Mouse (Mus musculus) adrenal gland, postnatal 4 days (tissue): Measurements from ENCODE around the gene D5Ertd579e. TPM values are rescaled to one million over a fixed set of nuclear protein-coding genes. Genes with fewer than 3 reads are reported as not detected.

ENCODE experiments used
- DNase-seq, 2 experiments: peaks; one replicate each; pipeline ENCODE4 v3.0.0; 2021 to 2022; ENCODE audit warnings: low spot score in 2 of 2, mixed read lengths in 2 of 2
- total RNA-seq, 2 experiments: library from RNA; stranded (reverse); gene quantifications; 2 replicates each; pipeline ENCODE4 v1.2.3; 2021

The D5Ertd579e gene
- total RNA-seq, 2 experiments from 2014 or later, result 55.2 to 62.3 TPM

DNA sequence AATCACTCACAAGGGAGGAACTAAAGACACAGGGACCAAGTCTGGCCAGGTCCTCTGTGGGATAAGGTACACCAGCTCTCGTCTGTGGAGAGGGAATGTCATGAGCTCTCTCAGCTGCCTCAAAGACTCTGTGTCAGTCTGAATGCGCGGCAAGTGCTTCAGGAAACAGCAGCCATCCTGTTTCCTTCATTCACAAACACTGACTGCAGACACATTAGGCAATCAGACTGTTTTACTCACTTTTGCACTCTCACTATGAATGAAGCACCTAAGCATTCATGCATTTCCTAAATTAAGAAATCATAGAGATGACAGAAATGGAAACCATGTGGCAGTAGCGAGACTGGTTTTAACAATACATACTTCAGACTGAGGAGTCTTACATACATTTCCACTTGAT, 77.5 kb downstream of the D5Ertd579e start:
- no peak for DNase-seq

DNA sequence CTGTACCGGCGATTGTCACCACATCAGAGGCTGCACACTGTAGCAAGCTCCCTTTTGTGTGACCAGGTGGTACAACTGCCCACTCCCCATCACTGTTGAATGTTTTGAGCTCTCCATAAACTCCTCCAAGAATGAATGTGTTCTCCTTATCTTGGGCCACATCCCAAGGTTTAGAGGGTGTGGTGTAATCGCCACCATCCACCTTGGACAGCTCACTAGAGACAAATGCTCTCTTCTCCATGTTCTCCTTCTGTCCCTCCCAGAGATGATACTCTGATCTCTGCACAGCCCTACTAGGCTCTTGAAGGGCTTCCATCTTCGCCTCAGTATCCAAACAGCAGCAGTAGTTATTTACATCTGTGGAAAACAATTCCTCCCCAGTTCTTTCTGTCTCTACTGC, 81.7 kb downstream of the D5Ertd579e start:
- no peak for DNase-seq

GRCm38 (mm10) chr5:36608939-36609499, 86.8 kb downstream of the D5Ertd579e start:
- DNase-seq, result no peak

DNA sequence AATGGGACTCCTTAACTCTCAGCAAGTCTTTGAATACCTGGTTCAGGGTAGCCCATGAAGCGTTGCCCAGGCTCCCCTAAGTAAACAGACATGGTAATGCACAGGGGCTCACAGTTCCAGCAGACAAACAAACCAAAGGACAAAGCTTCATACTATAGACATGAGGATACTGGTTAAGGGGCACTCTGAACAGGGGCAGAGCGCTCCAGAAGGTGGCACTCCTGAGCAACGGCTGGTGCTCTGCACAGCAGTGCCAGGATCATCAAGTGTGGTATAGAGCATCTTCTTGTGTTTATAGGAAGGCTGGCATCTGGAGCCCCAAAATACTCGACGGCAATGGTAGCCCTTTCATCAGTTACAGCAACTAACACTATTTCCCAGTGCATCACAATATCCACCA, 92.8 kb downstream of the D5Ertd579e start:
- DNase-seq, result no peak

DNA sequence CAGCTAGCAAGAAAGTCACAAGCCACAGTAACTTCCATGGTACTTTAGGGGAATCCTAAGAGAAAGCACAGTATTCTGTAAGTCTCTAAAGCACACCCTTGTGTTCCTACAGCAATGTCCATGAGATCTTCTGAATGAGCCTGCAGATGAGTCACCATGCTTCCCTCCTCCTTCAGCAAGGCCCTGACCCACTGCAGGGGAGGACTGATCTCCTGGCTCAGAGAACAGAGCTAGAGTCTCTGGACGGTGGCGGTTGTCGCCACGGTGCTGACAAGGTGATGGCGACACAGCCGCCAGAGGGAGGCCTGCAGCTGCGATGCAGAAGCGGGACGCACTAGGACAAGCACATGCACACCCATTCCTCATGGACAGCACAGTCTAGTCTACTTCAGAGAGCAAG, 93.8 kb downstream of the D5Ertd579e start:
- no peak for DNase-seq

DNA sequence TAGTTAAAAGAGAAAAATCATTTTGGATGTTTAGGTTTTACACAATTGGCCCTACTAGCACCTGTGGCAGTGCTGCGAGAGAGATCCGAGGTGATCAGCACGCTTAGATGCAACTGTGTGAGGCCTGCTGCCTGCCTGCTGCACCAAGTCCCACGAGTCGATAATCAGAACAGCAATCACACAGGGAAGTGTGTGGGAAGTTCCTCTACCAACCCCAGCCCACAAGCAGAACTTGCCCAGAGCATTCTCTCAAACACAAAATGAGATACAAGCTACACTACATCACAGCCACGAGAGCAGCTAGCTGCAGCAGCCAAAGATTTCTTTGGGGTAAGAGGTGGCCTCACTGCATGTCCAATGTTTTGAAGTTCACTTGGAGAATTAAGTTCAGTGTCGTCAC, 94.3 kb downstream of the D5Ertd579e start:
- no peak for DNase-seq

GRCm38 (mm10) chr5:36598883-36599282, 96.9 kb downstream of the D5Ertd579e start:
- DNase-seq, result no peak

DNA sequence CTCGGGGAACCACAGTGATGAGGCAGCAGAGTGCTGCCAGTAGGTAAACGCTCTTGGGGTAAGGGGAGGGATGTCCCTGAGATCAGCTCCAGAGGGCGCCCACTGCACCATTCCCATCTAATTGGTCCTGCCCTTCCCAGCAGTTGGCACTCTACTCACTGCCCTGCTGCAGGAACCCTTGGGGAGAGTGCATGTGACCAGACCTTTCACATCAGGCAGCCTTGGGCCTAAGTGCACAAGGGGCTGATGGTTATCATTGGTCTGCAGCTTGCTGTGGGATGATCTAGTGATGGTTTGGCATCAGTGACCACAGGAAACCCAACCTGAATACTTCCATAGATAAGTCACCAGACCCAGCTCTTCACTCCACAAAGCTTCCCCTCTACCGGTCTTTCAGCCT, 98.2 kb downstream of the D5Ertd579e start:
- no peak for DNase-seq

DNA sequence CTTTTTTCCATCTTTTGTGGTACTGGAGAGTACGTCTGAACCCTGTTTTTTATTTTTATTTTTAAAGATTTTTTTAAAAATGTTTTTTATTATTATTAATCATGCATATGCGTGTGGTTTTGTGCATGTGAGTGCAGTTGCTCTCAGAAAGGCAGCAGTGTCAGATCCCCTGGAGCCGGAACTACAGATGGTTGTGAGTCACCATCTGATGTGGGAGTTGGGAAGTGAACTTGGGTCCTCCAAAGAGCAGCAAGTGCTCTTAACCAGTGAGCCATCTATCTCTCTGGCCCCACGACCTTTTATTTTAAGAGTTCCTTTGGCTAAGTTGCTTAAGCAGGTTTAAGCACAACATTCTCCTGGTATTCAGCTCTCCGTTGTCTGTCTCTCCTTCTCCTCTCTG, 99.6 kb downstream of the D5Ertd579e start:
- no peak for DNase-seq

GRCm38 (mm10) chr5:36595115-36595514, 100.7 kb downstream of the D5Ertd579e start:
- DNase-seq, result no peak

DNA sequence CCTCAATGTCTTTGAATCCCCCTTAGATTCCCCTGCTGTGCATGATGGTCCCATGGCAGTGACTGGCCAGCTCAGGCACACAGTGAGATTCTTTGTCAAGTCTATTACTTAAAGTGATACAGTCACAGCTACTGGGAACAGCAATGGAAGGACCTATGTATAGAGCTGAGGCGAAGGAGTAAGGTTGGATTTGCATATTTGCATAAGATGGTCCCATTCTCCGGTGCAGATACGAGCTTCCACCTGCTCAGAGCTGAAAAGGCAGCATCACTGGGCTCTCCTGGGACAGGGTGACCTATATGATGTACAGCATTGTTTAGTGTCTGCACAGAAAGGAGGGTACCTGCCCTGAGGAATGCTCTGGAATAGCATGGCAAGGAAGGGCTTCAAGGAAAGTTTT, 101.5 kb downstream of the D5Ertd579e start:
- DNase-seq, result no peak

GRCm38 (mm10) chr5:36593176-36593575, 102.6 kb downstream of the D5Ertd579e start, which contains the start of gene Tbc1d14:
Tbc1d14 (minus strand) TSS chr5:36593276.
- DNase-seq, result no peak

GRCm38 (mm10) chr5:36590499-36590920, 105.3 kb downstream of the D5Ertd579e start:
- no peak for DNase-seq

DNA sequence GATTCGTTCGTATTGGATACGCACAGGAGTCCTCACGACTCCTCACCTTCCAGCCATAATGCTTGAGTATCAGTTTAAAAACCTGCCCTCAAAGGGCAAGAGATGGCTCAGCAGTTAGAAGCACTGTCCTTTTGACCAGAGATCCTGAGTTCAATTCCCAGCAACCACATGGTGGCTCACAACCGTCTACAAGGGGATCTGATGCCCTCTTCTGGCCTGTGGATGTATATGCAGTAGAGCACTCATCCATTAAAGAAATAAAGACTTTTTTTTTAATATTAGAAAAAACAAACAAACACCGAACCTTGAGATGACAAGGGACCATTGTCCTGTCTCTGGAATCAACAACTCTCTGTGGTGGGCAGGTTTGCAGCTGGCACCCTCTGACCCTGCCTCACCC, 111.5 kb downstream of the D5Ertd579e start:
- no peak for DNase-seq

- DNase-seq, result peak; percentile 94 to 98
Measured at GRCm38 (mm10) chr5:36581924-36582642, 113.7 kb downstream of the D5Ertd579e start.

GRCm38 (mm10) chr5:36581259-36581923, 114.4 kb downstream of the D5Ertd579e start:
- no peak for DNase-seq

DNA sequence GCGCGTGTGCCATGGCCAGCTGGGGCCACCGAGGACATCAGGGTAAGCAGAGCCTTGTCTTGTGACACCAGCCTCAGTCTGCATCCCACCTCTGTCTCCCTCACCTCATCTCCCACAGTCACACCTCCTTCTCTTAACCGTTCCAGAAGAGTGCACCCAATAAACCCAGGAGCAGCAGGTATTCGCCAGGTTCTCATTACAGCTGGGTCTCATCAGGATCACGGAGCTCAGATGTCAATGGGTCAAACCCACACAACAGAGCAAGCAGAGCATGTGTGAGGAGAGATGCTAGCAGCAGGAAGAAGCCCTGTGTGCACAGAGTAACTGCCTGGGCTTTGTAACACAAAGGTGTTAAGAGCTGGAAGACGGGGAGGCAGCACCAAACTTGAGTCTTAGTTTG, 115.9 kb downstream of the D5Ertd579e start:
- no peak for DNase-seq

DNA sequence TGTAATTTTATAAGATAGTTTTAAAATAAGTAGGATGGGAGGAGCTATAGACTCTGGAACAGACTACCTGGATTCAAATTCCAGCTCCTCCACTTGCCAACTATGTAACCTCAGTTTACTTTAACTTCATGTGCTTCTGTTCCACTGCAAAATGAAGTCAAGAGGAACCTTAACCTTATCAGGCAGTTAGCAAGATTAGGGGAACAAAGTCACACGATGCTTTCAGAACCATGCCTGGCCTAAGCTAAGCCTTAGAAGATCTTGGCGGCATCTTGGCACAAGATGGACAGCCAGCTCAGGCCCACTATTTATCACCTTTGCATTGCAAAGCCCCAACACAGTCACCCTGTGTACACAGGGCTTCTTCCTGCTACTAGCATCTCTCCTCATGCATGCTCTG, 116.8 kb downstream of the D5Ertd579e start:
- DNase-seq, result no peak

DNA sequence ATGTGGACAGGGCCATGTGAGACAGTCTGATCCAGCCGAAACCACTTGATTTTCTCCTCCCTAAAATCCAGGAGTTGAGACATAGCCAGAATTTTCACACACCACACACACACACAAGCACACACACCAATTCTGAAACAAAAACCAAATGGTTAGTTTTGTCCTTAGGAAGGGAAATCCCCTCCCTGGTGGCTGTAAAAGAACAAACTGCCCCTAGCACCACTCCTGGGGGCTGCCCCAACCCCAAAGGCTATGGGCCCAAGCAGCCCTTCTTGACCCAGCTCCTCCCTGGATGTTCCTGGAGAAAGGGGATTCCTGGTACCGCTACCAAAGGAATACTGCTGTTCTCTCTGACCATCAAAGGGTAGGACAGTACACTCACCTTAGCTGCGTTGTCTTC, 119.4 kb downstream of the D5Ertd579e start:
- no peak for DNase-seq

- DNase-seq, result no peak
Measured at GRCm38 (mm10) chr5:36575745-36576144, 120.1 kb downstream of the D5Ertd579e start.

GRCm38 (mm10) chr5:36575227-36575626, 120.6 kb downstream of the D5Ertd579e start:
- no peak for DNase-seq

DNA sequence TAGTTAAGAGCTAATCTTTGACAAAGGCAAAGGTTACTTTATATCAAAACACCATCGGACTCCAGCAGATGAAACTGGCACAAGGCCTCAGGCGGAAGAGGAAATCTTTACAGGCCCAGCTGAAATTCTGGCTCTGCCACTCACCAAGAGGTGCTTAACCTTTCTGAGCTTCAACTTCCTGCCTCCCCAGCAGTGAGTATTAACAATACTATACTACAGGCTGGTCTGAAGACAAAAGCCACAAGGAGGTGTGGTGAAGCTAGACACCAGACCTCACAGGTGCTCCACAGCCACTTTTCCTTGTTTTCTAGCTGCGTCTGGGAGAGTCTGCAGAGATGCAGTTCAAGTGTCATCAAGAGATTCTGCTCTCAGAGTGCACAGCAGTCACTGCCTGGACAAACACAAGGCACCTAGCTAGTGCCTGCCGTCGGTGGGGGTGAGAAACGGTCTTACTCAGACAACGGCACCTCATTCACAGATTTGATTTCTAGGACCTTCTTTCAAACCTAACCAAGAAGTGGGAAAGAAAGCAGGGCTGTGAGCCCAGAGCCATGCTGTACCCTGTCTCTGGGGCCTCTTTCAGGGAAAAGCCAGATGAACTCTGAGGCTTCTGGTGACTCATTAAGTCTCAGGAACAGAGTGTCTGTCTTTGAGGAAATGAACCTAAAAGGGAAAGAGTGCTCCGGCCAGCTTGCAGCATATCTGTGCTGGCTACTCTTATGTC, 121.5 kb downstream of the D5Ertd579e start:
- DNase-seq, result no peak
